Mouse (Mus musculus) gastrocnemius, postnatal 36 days (tissue): Measurements from ENCODE around the gene Klf1. TPM values are rescaled to one million over a fixed set of nuclear protein-coding genes. Genes with fewer than 3 reads are reported as not detected.
A peak's percentile ranks its signal among the peaks of the same experiment; 100 is the strongest.

Source experiments
- DNase-seq, 2 experiments: peaks; one replicate each; pipeline ENCODE4 v3.0.0; 2022
- intact Hi-C: fragments of 180-260 bp; cut with DNase I; formaldehyde crosslinking; loops from one replicate; pipeline ENCODE4 v1.15.1; 2025
- total RNA-seq, 2 experiments: library from RNA; stranded (reverse); gene quantifications; 2 replicates each; pipeline ENCODE4 v1.2.3; 2021

Gene Klf1
- total RNA-seq, 2 experiments from 2014 or later = not detected

GRCm38 (mm10) chr8:84930582-84930981 is 28.9 kb downstream of the Klf1 start:
- intact Hi-C loops = no loop called here
- DNase-seq = no peak

DNA sequence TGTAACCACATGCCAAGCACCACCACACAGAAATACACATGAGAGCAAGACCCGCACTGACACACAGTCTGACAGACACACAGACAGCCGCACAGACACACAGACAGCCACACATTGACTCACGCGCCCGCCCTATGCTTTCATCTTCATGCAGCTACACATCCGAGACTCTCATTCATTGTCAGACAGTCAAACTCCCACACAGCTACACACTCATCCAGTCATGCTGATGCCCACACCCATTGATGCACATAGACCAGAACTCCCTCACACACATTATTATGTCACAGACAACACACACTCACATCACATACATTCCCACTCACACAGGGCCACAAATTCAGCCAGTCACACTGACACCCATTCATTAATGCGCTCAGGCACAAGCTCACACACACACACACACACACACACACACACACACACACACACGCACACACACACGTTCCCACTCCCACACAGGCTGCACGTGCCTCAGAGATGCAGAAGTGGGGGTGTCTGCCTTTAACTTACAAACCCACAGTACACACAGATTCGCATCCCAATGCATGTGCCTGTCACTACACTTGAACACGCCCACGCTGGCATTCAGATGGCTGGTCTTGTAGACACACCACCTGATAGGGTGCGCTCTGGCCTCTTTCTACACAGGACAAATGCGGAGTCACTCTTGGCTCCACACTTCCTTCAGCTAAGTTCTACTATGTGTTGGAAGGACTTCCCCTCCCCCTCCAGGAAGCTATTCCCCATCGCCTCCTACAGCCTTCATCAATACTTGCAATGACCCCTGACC is 32.2 kb downstream of the Klf1 start:
- intact Hi-C loops = no loop called here
- DNase-seq = no peak

DNA sequence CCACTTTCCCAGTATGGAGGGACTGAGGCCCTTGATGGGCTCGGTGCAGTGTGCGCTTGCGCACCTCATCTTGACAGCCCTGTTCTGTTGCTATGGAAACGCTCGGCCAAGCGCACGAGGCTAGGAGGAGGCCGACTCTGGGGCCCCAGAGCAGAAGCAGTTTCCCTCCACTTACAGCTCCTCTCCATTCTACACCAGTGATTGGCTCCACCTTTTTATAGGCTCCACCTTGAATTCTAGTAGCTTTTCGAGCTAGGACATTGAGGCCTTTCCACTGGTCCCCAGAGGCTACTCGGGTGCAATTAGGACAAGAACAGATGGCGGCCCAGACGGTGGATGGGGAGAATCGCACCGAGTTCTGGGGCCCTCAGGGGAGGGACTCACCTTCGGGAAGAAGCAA is 33.1 kb downstream of the Klf1 start:
- DNase-seq = no peak
- intact Hi-C loops = no loop called here

DNA sequence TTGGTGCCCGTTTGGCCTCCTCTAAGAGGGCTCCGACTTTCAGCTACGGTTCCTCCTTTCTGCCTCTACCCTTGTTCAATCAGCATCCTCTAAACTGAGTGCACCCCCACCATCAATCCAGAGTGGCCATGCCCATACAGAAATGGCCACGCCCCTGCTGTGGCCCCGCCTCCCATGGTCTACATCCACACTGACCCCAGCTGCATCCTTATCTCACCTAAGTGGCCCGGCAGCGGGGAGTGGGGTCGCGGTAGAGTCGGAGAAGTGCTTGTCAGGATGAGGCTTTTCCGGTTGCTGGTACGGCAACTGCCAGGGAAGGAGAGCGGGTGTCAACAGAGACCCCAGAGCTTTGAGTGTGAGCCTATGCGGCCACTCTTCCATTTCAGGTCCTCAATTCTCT is 33.8 kb downstream of the Klf1 start:
- intact Hi-C loops = no loop called here
- no peak for DNase-seq

- intact Hi-C loops = no loop called here
- no peak for DNase-seq
These were observed 34.6 kb downstream of the Klf1 start for GRCm38 (mm10) chr8:84936041-84936961.

GRCm38 (mm10) chr8:84936962-84937546 is 35.3 kb downstream of the Klf1 start, which contains the start of gene Mast1:
Gene Mast1 (minus strand): TSS chr8:84937359.
- intact Hi-C loops = no loop called here
- DNase-seq = peak in 1 of 2 experiments; percentile 33

- intact Hi-C loops = no loop called here
- DNase-seq = no peak
These were observed 36.1 kb downstream of the Klf1 start for GRCm38 (mm10) chr8:84937620-84938485.

- intact Hi-C loops = loop anchor here (2.0 kb wide), 1 partner anchor 47 kb away; the partner anchor contains the start of gene Hook2
- no peak for DNase-seq
These were observed 42.0 kb downstream of the Klf1 start for GRCm38 (mm10) chr8:84943699-84944098.

DNA sequence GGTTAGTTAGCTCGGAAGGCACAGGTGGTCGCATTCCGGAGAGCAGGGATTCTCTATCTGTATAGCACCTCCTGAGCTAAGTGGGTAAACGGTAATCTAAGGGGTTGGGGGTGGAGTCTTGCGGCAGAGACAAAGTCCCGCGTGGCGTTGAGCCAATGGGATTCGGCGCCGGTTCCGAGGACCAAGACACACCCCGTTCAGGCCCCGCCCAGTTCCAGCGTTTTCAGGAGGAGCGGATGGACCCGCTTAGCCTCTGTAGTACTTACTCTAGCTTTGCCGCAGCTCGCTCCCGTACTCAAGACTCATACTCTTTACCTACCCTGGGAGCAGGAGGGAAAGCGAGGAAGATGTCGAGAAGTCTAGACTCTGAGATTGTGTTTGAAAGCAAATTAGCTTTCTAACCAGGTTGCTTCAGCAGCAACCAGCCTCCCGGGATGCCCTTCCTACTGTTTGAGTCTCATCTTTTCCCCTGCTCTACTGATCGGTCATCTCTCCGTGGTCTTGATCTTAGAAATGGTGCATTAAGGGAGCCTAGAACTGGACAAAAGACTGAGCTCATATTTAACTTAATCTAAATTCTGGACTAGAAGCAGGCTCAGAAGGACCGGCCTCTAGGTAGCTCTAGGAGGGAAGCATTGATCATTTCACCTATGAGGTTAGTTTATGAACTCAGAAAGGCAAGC is 42.9 kb downstream of the Klf1 start:
- no peak for DNase-seq

DNA sequence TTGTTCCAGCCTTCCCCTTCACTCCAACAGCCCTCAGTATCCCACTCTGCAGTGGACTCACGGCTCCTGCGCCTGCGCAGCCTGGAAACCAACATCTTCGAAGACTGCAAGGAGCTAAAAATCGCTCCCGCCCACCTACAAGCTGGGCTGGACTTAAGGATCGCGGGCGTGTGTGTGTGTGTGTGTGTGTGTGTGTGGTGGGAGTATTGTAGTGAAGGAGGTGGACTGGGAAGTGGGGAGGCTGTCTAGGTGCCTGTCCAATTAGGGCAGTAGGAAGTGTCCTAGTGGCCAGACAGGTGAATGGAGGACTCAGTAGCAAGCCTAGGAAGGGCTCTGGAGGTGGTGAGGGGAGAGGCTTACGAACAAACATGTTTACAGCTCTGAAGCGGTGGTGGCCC is 43.5 kb downstream of the Klf1 start:
- no peak for DNase-seq
- intact Hi-C loops = loop anchor here (2.0 kb wide), 1 partner anchor 46 kb away; the partner anchor contains the start of gene Hook2

More for the DNA sequence above, 42.9 kb downstream of the Klf1 start:
- intact Hi-C loops = loop anchor here (2.0 kb wide), 1 partner anchor 46 kb away; the partner anchor contains the start of gene Hook2

GRCm38 (mm10) chr8:84945633-84946527 is 44.2 kb downstream of the Klf1 start:
- intact Hi-C loops = loop anchor here (2.0 kb wide), 1 partner anchor 45 kb away; the partner anchor contains the start of gene Hook2
- no peak for DNase-seq

- DNase-seq = no peak
- intact Hi-C loops = no loop called here
These were observed 45.0 kb downstream of the Klf1 start, which contains the start of gene Rtbdn for GRCm38 (mm10) chr8:84946528-84947240. Gene Rtbdn (plus strand): TSS chr8:84946991.

- DNase-seq = no peak
- intact Hi-C loops = no loop called here
These were observed 45.5 kb downstream of the Klf1 start for GRCm38 (mm10) chr8:84947241-84947545.

DNA sequence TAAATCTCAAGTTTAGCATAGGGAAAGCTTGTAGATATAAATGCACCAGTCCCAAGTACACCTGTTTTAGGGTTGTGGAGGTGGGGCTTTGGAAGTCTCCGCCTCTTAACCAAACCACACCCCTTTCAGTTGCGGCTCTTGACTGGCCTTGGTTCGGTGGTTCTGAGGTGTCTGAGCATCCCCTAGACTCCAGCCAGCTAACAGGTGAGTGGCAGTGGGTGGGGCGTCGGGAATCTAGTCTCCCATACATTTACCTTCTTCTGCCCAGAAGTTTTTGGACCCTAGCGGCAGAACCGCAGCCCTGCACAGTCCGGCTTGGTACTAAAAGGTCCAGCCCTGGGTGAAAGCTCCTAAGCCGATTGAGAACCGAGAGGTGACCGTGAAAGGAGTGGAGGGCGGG is 48.0 kb downstream of the Klf1 start:
- intact Hi-C loops = loop anchor here (5.0 kb wide), 1 partner anchor 32 kb away; no protein-coding TSS in a partner anchor
- DNase-seq = no peak

DNA sequence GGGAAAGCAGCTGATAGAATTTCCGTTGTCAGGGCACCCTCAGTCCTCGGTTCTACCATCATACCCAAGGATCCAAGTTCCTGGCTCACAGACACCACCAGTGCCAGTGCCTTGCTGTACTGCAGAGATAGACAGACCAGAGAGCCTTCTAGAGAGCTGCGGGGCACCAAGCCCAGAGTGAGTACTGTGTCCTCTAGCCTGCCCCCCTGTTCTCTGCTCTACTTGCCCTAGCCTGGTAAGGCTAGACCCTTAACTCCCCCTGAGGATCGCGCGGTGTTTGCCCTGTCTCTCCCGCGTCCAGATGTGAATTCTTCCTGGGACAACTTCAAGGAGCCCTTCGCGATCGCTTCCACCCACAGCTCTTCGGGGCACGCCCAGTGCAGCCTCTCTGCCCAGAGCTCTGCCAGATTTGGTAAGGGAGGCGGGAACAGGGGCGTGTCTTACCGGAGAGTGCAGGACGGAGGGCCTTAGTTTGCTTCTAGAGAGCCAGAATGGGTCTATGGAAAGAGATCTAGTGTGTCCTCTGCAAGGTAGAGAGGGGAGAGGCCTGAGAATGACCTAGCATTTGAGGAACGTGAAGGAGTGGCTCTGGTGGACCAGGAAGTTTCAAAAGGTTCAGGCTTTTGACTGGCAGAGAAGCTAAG is 51.0 kb downstream of the Klf1 start:
- DNase-seq = peak in 1 of 2 experiments; percentile 39

More for the DNA sequence above, 51.0 kb downstream of the Klf1 start:
- intact Hi-C loops = loop anchor here (5.0 kb wide), 1 partner anchor 35 kb away; no protein-coding TSS in a partner anchor
